Mouse (Mus musculus): ENCODE data around the gene Sfi1.
"Not testable (repeated sequence)": the region's sequence is repeated elsewhere in the genome, so short reads cannot be mapped to it uniquely, and the experiment has no call there.

Gene Sfi1

GRCm38 (mm10) chr11:3145359-3146165 lies 47.7 kb downstream of the Sfi1 start:
- in situ Hi-C loops (cut with MboI) = not testable (repeated sequence)

- in situ Hi-C loops (cut with MboI) = not testable (repeated sequence)
Observed at GRCm38 (mm10) chr11:3143984-3144383, 49.3 kb downstream of the Sfi1 start.

GRCm38 (mm10) chr11:3142413-3142812 lies 50.9 kb downstream of the Sfi1 start:
- in situ Hi-C loops (cut with MboI) = not testable (repeated sequence)

GRCm38 (mm10) chr11:3140967-3141535 lies 52.2 kb downstream of the Sfi1 start:
- in situ Hi-C loops (cut with MboI) = not testable (repeated sequence)

- in situ Hi-C loops (cut with MboI) = not testable (repeated sequence)
Observed at GRCm38 (mm10) chr11:3138323-3138722, 54.9 kb downstream of the Sfi1 start.

- in situ Hi-C loops (cut with MboI) = not testable (repeated sequence)
Observed at GRCm38 (mm10) chr11:3137279-3137678, 56.0 kb downstream of the Sfi1 start.

GRCm38 (mm10) chr11:3135956-3136355 lies 57.3 kb downstream of the Sfi1 start:
- in situ Hi-C loops (cut with MboI) = not testable (repeated sequence)

GRCm38 (mm10) chr11:3135391-3135790 lies 57.9 kb downstream of the Sfi1 start:
- in situ Hi-C loops (cut with MboI) = not testable (repeated sequence)

- in situ Hi-C loops (cut with MboI) = not testable (repeated sequence)
Observed at GRCm38 (mm10) chr11:3133360-3133759, 59.9 kb downstream of the Sfi1 start.

- in situ Hi-C loops (cut with MboI) = not testable (repeated sequence)
Observed at GRCm38 (mm10) chr11:3132957-3133356, 60.3 kb downstream of the Sfi1 start.

GRCm38 (mm10) chr11:3132001-3132400 lies 61.3 kb downstream of the Sfi1 start:
- in situ Hi-C loops (cut with MboI) = not testable (repeated sequence)

- in situ Hi-C loops (cut with MboI) = not testable (repeated sequence)
Observed at GRCm38 (mm10) chr11:3129852-3130251, 63.4 kb downstream of the Sfi1 start.

- in situ Hi-C loops (cut with MboI) = not testable (repeated sequence)
Observed at GRCm38 (mm10) chr11:3129276-3129675, 64.0 kb downstream of the Sfi1 start.

- in situ Hi-C loops (cut with MboI) = not testable (repeated sequence)
Observed at GRCm38 (mm10) chr11:3127303-3127795, 65.9 kb downstream of the Sfi1 start.

GRCm38 (mm10) chr11:3126478-3127302 lies 66.6 kb downstream of the Sfi1 start:
- in situ Hi-C loops (cut with MboI) = not testable (repeated sequence)

GRCm38 (mm10) chr11:3125922-3126321 lies 67.3 kb downstream of the Sfi1 start:
- in situ Hi-C loops (cut with MboI) = not testable (repeated sequence)

GRCm38 (mm10) chr11:3124932-3125810 lies 68.1 kb downstream of the Sfi1 start:
- in situ Hi-C loops (cut with MboI) = not testable (repeated sequence)

GRCm38 (mm10) chr11:3114403-3114802 lies 78.9 kb downstream of the Sfi1 start:
- in situ Hi-C loops (cut with MboI) = no loop called here

GRCm38 (mm10) chr11:3106154-3106553 lies 87.1 kb downstream of the Sfi1 start:
- in situ Hi-C loops (cut with MboI) = no loop called here

GRCm38 (mm10) chr11:3105261-3105731 lies 88.0 kb downstream of the Sfi1 start:
- in situ Hi-C loops (cut with MboI) = no loop called here
